Mouse (Mus musculus) gastrocnemius, postnatal 4 days (tissue): ENCODE results near the gene Casp8. TPM values are rescaled to one million over a fixed set of nuclear protein-coding genes. Genes with fewer than 3 reads are reported as not detected.

ENCODE experiments used
- DNase-seq, 2 experiments: peaks; one replicate each; pipeline ENCODE4 v3.0.0; 2021 to 2022; ENCODE audit warnings: low spot score in 2 of 2, mixed read lengths in 2 of 2
- total RNA-seq, 2 experiments: library from RNA; stranded (reverse); gene quantifications; 2 replicates each; pipeline ENCODE4 v1.2.3; 2021

The Casp8 gene
- total RNA-seq, 2 experiments from 2014 or later, result 14.2 to 16.2 TPM

DNA sequence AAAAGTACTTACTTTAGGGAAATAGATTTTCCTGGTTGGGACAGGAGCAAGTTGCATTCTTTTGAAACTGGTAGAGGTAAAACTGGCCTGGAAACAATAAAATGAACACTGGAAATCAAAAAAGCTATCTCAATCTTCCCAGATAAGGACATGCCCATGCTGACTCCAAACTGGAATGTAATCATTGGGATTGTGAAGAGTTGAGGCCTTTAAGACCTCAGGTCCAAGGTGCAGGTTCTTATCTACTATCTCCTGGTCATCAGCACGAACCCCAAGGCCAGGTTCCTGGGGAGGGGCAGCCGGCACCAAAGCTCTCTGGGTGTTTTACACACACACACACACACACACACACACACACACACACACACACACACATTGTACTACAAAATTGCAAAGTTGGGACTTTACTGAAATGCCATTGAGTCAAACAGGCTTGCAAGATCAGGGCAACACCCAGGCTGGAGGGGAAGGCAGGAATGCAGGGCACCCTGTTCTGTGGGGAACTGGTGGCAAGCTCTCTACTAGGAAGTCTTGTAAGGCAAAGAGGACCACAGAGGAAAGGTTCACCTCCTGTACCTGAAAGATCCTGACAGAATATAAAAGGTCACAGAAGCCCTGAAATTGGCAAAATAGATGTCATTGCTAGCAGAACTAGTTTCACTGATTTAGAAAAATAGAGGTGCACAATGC, 96.5 kb downstream of the Casp8 start:
- peak in 1 of 2 experiments; percentile 5 for DNase-seq

DNA sequence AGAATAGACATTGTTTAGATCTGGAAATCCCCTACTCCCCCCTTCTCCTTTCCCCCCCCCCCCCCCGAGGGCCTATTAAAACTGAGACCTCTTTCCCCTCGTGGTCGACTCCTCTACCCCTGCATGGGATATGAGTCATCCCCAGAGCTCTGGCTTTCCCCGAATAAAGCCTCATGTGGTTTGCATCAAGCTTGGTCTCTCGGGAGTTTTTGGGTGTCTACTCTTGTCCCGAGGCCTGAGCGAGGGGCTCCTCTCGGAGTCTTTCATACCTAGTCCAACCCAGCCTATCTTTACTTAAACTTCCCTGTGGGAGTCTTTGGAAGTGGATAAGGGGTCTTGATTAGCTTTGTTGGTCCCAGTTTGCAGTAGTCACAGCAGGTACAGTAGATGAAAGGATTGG, 97.2 kb downstream of the Casp8 start:
- DNase-seq, result peak in 1 of 2 experiments; percentile 2

Other genes starting within 250 kb of the Casp8 start
- 10 to 100 TPM in 1 of 2 experiments, 1 to 10 TPM in 1; 8.6 to 10.4 TPM for gene Fam126b, start 209.1 kb upstream of the Casp8 start, total RNA-seq
- gene Ndufb3, start 209.0 kb upstream of the Casp8 start, total RNA-seq, result 100 to 1,000 TPM; 114 to 124 TPM
- gene Als2cr12, start 99.4 kb upstream of the Casp8 start, total RNA-seq, result under 1 TPM in 1 of 2 experiments, not detected in 1; 0.36 TPM
- gene Cflar, start 83.9 kb upstream of the Casp8 start, total RNA-seq, result 10 to 100 TPM; 49.6 to 54.3 TPM
- gene Trak2, start 178.1 kb downstream of the Casp8 start, total RNA-seq, result 10 to 100 TPM; 52.4 to 56.7 TPM
- gene Stradb, start 178.1 kb downstream of the Casp8 start, total RNA-seq, result 10 to 100 TPM; 69.6 to 81.9 TPM